Mouse (Mus musculus) brain, adult 2 months (tissue): ENCODE results near the gene Rer1.

Experiments used
- DNase-seq: peaks from one replicate; pipeline ENCODE4 v3.0.0; 2011; ENCODE audit warnings: low read depth, low spot score

Rer1 gene

DNA sequence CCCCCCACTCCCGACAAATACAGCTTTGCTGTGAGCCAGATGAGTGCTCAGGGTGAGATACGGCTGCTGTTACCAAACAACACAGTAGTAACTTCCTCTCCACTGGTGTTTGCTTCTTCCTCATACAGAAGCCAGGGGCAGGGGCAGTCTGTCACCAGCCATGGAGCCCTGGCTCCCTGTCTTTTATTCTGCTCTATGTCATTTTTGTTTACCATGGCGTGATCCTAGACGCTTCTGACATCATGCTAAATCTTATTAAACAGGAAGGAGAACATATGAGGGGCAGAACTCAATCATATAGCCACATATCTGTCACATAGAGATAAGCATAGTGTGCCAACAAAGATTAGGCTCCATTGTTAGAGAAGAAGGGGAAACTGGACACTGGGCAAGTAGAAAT, 30.4 kb upstream of the Rer1 start:
- no peak for DNase-seq

DNA sequence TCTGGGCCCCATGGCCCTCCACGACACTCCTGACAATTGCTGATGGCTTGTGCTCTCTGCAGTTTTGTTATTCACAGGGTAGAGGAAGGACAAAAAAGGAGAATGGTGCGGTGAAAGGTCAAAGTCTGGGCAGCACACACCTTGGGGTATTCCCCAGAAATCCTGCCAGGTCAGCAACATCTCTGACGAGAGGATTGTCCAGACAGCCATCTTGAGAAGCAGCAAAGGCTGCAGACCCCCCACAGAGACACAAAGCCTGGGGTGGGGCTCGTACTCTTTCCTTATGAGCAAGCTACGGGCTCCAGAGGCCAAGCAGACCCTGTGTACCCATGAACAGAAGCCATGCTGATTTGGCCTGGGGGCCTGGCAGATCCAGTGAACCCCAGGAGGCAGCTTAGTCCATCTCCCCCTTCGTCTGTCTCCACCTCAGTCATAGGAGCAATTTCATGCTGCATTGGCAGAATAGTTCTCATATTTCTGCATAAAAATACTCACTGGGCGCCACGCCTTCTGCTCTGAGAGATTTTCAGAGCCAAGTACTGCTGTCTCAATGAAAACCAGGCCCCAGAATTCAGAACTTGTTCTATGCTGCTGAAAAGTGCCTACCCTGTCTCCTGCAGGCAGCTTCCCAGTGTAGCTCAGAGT, 27.7 kb upstream of the Rer1 start:
- peak; percentile 52 for DNase-seq

DNA sequence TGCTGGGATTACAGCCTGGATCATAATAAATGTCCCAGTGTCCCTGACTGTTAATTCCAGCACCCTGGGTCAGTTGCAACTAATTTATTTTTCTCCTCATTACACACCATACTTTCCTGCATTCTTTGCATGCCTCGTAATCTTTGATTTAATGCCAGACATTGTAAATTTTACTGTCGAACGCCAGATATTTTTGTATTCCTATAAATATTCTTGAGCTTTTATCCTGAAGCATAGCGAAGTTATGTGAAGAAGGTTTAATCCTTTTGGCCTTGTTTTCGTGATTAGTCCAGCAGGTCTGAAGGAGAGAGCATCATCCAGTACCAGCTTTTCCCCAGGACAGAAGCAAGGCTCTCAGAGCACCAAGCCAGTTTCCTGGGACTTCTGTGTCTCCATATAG, 23.3 kb upstream of the Rer1 start:
- DNase-seq, result no peak

DNA sequence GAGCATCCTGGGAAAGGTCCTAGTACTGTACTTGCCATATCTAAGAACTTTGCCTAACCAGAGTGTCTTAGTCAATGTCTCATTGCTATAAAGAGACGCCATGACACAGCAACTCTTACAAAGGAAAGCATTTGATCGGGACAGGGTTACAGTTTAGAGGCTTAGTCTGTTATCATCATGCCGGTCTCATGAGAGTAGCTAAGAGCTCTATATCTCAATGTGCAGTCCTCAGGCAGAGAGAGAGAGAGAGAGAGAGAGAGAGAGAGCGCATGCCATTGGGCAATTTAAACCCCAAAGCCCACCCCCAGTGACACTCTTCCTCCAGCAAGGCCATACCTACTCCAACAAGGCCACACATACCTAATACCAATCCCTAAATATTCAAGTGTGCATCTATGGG, 21.7 kb upstream of the Rer1 start:
- no peak for DNase-seq

DNA sequence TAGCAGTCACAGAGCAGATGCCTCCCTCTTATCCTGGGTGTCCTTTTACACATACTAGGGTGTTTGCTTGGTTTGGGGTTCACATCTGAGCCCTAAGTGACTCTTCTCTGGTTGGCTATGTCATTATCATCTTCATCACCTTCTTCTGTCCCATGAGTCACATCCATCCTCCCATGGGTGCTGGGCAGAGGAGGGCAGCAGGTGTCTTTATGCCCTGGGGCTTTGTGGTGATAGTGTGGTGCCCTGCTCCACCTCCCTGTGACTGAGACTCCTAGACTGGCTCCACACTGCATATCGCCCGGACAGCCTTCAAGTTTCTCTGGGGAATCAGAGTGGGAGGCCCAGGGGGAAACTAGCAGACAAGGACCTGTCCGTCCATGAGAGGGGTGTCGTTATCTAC, 12.4 kb upstream of the Rer1 start:
- no peak for DNase-seq

DNA sequence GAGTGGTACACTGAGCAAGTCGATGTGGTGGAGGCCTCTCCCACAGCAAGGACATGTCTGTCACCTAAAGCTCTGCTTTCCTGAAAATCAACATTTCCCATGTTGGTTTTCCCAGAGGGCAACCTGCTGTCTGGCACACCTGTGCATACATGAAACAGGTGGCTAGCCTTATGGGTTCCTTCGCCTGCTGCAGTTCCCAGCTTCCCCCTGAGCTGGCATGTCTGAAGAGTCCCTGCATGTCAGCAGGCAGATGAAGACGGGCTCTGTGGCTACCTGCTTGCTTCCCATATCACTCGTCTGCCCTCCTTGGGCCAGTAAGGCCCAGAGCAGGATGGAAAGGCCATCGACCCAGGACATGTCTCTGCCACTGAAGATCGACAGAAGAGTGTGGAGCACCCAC, 11.3 kb upstream of the Rer1 start:
- DNase-seq, result peak; percentile 30

GRCm38 (mm10) chr4:155095967-155096366, 9.8 kb upstream of the Rer1 start:
- DNase-seq, result peak; percentile 91

DNA sequence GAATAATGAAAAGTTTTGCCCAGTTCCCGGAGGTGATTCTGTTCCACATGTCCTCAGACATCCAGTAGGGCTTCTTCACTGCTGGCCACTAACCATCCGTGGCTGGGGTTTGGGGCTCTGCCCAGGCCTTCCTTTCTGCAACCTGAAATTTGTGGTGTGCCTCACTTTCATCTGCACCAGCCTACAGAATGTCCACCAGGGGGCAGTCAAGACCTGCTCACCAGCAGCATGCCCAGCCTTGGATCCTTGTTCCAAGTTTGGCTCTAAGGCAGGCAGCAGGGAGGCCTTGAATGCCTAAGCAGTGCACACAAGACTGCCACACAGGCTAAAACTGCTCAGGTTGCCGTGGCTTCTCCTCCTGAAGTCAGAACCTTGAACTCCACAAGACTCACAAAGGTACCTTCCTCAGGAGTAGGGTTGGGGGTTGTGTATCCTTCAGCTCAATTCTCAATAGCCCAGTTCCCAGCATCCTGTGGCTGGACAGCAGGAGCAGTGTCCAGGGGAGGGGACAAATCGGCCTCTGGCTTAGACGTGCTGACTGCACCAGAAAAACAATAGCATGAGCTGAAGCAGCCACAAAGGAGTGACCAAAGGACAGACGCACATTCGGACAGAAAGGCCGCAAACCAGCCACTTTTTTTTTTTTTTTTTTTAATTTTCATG, 9.2 kb upstream of the Rer1 start:
- DNase-seq, result peak; percentile 98

DNA sequence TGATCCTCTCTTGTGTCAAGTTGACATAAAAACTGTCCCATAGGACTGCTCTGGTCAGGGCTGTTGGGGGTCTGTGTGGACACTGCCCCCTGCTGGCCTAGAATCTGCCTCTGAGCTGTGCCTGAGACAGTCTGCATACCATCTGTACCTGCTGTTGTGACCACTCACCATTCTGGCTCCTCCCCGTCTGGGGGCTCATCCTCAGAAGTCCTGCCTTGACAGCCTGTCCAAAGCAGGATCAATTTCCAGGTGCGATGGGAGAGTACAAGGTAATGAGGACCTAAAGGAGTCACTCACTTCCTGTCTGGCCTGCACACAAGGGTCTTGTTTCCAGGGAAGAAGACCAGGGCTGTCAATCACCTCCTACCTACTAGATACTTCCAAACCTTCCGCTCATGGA, 8.4 kb upstream of the Rer1 start:
- peak; percentile 68 for DNase-seq

DNA sequence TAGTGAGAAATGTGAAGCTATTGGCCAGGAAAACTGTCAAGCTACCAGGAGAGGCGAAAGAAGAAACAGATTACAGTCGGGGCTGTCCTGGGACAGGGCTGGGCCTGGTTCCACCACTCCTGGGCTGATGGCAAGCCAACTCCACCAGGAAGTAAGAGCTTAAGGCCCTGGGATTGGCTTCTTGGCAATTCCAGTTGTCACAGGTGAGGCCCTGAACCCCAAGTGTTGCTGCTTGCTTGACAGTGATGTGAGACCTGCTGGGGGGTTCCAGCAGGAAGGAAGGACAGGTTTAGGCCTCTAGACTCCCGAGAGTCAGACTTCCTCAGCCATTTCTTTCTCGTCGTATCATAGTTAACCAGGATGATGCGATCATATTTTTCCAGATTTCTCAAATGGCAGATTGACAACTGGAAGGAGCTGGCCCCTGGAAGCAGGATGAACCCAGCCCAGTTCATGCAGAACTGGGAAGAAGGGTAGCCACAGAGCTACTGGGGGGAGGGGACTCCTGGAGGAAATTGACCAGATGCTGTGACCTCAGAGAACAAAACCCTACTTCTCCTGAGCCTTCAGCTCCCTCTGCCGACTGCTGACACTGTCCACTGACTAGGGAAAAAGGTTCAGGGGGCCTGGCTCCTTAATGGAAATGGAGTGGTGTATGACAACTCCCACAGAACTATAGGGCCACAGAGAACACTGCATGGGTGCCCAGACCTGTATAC, 7.4 kb upstream of the Rer1 start:
- no peak for DNase-seq

DNA sequence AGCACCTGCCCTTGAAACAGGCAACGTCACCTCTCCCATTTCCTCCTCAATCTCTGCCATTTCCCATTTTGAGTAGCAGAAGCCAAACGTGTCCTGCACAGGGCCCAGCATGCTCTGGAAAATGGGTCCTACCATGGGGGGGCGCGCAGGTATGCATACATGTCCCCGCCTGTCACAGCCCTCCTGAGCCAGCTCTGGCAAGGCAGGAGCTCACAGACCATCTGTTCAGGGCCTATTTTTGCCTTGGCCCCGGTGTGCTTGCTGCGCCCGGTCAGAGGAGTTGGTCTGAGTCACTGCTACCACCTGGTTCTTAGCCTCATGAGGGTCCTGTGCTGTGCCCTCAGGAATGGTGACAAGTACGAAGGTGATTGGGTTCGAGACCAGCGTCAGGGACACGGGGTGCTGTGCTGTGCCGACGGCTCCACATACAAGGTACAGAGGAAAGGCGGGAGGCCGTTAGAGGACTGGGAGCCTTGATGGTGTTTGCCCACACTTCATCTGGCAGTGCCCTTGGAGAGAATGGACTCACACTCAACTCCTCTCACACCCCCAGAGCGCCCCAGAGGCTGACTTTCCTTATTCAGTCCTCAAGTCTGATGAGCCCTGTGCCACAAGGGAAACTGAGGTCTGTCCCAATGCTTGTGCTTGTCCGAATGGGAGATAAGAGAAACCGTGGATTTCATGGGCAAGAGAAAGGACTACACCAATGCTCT, 6.7 kb upstream of the Rer1 start:
- peak; percentile 98 for DNase-seq

DNA sequence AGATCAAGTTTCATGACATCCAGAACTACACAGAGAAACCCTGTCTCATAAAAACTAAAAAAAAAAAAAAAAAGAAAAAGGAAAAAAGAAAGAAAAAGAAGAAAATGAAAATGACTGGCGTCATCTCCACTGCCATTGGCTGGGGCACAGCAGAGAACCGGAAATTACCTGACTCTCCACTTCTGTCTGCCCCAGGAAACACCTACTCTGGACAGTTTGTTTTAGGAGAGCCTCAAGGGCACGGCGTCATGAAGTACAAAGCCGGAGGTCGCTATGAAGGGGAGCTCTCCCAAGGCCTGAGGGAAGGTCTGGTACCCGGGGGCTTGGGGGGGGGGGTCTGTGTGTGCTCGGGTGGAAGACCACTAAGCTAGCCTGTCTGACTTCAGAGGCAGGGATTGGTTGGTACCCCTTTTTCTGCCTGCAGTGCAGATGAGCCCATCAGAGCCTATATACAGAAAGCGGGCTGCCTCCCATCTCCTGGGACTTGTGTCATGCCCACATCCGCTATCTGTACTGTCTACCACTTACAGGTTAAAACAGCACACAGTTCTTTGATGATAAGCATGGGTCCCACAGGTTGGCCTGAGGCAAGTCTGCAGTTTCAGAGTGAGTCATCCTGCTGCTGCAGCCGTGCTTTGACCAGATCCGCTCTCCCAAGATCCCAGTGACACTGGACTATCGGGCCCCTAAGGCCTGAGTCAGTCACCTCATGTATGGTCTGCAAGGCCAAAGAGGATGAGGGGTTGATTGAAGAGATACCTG, 4.7 kb upstream of the Rer1 start:
- no peak for DNase-seq

DNA sequence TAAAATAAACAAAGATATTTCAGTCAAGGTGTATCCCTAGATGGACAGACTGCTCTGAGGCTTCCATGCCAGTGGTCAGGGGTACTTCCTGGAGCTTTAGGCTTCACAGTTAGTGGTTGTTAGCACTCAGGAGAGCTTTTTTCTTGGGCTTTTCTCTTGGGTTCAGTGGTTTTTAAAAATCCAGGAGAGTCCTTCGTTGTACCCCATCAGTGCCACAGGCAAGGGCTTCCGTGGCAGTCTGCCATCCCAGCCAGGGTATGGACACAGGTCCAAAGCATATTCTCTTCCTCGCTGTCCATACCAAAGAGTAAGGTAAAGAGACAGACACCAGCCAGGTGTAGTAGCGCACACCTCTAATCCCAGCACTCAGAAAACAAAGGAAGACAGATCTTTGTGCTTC, 4.0 kb upstream of the Rer1 start:
- no peak for DNase-seq

DNA sequence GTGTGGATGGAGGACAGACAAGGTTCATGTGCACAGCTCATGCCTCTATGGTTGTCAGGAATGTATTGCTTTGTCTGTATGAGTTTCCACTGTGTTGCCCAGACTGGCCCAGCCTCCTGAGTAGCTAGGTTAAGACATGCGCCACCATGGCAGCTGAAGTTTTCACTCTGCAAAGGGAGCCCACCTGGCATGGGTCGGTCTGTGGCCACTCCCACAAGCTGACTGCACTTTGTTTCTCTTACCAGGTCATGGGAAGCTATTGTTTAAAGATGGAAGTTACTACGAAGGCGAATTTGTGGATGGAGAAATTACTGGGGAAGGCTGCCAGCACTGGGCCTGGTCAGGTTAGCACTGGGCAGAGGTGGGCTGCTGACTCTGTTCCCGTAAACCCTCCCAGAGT, 3.1 kb upstream of the Rer1 start:
- DNase-seq, result no peak

DNA sequence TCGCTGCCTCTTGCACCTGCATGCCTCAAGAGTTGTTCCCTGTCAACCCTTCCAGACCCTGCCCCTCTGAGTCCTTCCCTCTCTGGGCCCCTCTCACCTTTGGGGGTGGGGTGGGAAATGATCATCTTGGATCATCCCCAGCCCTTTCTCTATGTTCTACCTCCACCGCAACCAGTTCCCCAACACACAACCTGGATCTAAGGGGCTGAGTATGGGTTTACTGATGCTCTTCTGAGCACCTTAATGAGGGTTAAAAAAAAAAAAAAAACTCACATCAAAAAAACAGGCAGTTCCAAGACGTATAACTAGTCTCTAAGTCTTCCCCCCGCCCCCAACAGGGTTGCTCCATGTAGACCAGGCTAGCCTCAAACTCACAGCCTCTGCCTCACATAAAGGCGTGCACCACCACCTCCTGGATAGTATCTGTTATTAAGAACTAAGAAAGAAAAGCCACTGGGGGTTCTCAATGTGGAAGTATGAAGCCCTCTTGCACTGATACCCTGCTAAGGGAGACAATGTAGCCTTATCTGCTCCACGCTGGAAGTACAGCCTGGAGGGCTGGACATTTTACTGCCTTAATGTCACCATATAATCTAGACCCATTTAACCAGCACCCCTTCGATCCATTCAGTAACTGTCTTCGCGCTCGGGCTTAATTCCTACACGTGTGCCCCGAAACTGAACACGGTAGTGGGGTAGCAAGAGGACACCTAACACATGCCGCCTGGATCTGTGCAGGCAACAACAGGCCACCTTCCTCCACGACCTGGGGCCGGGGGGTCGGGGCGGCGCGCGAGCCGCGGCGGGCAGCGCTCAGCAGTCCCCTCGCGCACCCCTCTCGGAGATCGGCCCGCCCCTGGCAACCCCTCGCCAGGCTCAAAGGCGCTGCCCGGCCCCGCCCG, 725 bp downstream of the Rer1 start:
- DNase-seq, result no peak

- no peak for DNase-seq
These were observed 1.8 kb downstream of the Rer1 start for GRCm38 (mm10) chr4:155084351-155084750.

DNA sequence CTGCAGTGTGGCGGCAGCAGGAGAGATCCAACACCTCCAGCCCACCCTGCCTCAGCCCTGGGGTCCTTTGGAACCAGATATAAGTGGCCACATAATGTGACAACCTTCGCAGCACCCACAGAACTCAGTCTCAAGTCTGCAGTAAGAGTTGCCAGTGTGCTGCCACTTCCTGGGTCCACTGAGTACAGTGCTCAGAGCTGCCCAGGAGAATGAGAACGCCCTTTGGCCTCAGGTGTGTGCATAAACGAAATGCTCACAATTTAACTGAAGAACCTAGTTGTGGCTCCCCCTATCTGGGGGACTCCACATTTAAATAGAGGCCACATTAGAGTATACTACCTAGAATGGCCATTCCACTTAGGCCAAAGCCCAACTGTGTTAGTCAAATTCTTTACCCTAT, 2.6 kb downstream of the Rer1 start:
- DNase-seq, result no peak

GRCm38 (mm10) chr4:155079666-155080065, 6.5 kb downstream of the Rer1 start:
- no peak for DNase-seq

- DNase-seq, result peak; percentile 74
These were observed 7.4 kb downstream of the Rer1 start for GRCm38 (mm10) chr4:155078808-155079207.

GRCm38 (mm10) chr4:155076677-155077076, 9.5 kb downstream of the Rer1 start:
- no peak for DNase-seq

DNA sequence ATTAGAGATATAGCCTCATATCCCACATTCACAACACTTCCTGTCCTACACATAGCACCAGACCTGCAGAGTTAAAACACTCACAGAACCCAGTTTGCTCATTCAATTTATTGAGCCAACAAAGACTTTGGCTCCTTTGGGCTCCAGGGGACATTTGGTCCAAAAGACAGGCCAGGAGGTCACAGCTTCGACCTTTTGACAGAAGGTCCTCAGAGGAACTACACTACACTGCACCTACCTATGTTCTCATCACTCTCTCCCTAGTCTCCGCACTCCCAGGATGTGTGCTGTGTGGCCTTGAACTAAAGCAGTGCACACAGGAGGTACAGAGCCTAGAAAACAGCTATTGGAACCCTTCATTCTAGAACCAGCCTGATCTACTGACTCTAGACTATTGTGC, 10.4 kb downstream of the Rer1 start:
- DNase-seq, result no peak
